Mouse (Mus musculus) heart, postnatal 4 days (tissue): Measurements from ENCODE around the gene Capn8. TPM values are rescaled to one million over a fixed set of nuclear protein-coding genes. Genes with fewer than 3 reads are reported as not detected.

Experiments used
- DNase-seq: peaks from one replicate; pipeline ENCODE4 v3.0.0; 2021
- total RNA-seq, 2 experiments: library from RNA; stranded (reverse); gene quantifications; 2 replicates each; pipeline ENCODE4 v1.2.3; 2021

Gene Capn8
- not detected for total RNA-seq

- no peak for DNase-seq
Observed at GRCm38 (mm10) chr1:182564408-182565120, at the start of gene Capn8. Gene Capn8, plus strand, starts transcription at chr1:182565007.

- peak; percentile 90 for DNase-seq
Observed at GRCm38 (mm10) chr1:182516758-182517676, 47.8 kb upstream of the Capn8 start, which contains the start of gene Capn2. Gene Capn2, minus strand, starts transcription at chr1:182517608.

DNA sequence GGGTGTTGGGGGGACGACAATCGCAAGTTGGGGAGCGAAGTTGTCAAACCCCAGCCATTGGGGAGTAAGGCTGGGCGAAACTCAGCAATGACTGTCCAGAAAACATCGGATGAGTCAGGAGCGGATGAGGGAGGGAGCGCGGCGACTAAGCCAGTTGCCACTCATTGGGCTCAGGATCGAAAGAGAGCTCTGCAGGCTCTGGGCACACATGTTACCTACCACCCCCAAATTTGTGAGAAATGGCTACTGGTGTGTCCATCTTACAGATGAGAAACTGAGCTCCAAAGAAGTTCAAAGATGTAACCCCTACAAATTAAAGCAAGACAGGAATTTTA, 47.2 kb upstream of the Capn8 start:
- no peak for DNase-seq

DNA sequence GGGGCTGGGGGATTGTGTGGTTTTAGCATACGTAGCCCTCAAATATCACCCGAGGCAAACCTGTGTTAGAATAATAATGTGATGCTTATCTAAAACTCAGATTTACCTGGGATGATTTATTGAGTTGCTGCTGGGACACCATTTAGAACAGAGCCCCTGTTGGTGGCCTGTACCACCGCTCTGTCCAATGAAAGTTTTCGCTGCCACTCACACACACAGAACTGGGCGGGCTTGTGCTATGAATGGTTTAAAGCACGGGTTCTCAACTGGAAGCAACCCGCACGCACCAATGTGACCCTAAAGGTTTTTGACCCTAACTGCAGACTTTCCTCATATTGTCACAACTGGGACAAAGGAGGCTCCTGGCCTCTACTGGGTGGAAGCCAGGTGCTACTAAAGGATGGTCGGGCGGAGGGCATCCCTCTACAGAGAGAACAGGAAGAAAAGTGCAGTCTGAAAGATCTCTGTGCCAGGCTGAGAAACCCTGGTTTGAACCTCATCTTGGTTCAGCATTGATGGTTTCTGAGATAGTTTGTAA, 46.6 kb upstream of the Capn8 start:
- no peak for DNase-seq

GRCm38 (mm10) chr1:182518811-182519210, 46.0 kb upstream of the Capn8 start:
- no peak for DNase-seq

GRCm38 (mm10) chr1:182519341-182519740, 45.5 kb upstream of the Capn8 start:
- DNase-seq, result peak; percentile 45

GRCm38 (mm10) chr1:182520091-182520937, 44.5 kb upstream of the Capn8 start:
- peak; percentile 83 for DNase-seq

DNA sequence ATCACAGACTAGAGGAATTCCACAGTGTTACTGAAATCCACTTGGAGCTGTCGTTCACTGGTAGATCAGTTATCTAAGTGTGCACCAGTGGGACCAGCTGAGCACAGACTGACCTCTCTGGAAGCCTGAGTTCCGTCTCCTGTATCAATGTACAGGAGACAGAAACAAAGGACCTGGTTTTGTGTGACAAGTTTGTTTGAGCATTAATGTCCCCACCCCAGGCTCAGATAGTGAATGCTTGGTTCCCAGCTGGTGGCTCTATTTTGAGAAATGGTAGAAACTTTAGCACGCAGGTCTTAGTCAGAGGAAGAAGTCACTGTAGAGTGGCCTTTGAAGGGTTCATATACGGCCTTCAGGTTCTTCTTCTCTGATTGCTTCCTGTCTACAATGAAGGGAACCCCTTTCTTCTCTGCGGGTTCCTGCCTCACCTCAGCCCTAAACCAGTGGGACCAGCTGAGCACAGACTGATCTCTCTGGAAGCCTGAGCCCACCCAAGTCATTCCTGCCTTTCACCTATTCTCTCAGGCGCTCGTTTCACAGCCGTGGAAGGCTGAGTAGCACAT, 43.8 kb upstream of the Capn8 start:
- DNase-seq, result no peak

GRCm38 (mm10) chr1:182522961-182523360, 41.8 kb upstream of the Capn8 start:
- no peak for DNase-seq

GRCm38 (mm10) chr1:182523692-182524091, 41.1 kb upstream of the Capn8 start:
- DNase-seq, result no peak

DNA sequence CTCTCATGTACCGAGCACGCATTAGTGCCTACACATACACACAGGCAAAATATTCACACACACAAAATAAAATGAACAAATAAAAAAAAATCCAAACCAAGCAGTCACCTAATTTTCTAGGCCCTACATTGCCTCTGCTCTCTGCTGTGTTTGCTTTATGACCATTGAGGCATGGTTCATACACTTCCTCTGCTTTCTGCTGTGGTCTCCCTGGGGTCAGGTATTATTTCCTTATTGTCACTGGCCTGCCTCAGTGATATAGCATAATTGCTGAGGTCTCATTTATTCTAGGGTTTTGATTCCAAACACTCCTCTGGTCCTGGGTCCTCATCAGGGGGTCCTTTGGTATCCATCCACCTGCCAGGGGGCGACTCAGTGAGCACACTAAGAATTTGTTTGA, 39.2 kb upstream of the Capn8 start:
- no peak for DNase-seq

DNA sequence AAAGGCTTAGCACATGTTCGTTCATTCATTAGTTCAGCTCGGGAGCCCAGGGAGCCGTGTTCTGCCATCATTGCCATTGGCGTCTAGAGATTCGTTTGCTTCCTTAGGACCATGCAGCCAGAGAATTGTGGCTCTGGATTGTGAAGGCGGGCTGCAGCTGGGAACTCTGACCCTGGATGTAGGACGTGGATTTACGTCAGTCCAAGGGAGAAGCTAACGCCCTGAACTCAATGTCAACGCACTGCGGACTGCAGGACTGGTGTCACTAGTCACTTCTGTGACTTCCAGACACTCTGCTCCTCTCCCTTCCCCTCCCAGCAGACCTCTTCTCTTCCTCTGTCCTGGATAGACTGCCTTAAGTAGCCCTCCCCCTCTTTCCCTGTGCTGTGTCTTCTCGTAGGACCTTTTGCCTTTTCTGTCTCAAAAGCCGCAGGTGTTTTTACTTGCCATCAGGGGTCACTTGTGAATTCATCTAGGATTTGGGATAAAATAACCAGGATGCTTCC, 37.5 kb upstream of the Capn8 start:
- DNase-seq, result no peak

GRCm38 (mm10) chr1:182527921-182528858, 36.6 kb upstream of the Capn8 start:
- peak; percentile 56 for DNase-seq

DNA sequence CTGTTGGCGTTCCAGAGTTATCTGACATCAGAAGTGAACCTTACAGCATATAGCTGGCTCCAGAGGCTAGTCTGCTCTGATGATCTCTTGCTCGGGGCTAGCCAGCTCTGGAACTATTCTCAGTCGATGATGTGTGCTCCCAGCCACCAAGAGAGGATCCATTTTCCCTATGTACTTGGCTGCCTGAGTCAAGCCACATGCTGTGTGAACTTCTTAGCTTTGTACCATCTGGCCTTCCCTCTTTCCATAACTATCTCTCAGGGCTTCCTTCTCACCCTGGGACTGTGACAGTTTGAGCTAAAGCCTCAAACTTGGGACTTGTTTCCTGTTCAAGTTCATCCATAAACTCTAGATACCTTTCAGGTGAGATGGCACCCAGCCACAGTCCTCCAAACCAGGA, 31.2 kb upstream of the Capn8 start:
- DNase-seq, result no peak

GRCm38 (mm10) chr1:182535080-182535481, 29.7 kb upstream of the Capn8 start:
- DNase-seq, result no peak

GRCm38 (mm10) chr1:182539023-182539940, 25.5 kb upstream of the Capn8 start:
- DNase-seq, result peak; percentile 78

DNA sequence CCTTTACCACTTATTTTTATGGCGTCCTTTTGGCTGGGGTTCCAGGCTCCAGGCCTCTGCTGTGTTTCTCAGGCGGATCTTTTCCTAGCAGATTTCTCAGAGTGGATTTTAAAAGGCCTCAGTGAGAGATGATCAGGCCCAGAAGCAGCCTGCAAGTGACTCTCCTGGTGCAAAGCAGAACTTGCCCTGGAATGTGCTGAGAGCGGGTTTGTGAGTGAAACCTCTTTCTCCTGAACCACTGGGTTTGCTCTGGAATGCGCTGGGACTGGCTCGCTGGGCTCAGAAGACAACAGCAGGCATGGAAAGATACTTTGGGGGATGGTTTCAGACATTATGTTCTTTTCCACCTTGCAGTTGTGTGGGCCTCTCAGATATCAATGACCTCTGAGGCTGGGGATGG, 22.7 kb upstream of the Capn8 start:
- DNase-seq, result no peak

DNA sequence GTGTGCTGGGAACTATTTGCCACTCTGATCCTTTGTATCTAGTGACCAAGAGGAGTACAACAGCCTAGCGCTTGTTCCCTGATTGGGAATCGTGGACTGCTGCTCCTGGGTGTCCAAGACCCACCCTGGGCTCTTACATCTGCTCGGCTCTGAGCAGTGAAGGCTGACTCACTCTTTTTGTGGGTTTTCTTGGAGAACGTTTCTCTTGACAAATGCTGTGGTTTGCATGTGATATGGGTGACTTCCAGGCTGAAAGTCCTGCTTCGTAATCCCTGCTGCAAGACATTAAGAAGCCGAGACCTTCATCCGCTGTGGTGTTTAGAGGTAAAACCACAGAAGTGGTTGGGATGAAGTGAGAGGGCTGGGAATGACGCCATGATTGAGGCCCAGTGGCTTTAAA, 21.7 kb upstream of the Capn8 start:
- no peak for DNase-seq

- no peak for DNase-seq
Observed at GRCm38 (mm10) chr1:182543906-182544305, 20.9 kb upstream of the Capn8 start.

DNA sequence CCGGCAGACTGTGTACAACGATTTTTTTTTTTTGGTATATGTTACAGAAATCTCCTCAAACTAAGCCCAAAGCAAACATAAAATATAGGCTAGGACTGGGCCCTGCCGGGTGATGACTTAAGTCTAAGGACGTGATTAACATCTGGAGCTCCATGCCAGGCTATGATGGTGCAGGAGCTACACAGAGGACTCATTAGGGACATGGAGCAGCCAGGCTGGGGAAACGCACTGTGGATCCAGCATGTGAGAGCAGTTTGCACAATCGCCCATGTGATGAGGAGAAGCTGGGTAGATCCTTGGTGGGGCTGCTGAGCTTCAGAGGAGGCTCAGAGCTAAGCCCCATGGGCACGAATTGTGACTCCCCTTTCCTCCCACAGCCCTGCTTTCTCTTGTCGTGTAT, 14.0 kb upstream of the Capn8 start:
- DNase-seq, result no peak
